Mouse (Mus musculus): ENCODE measurements around the gene Arhgap23. TPM values are rescaled to one million over a fixed set of nuclear protein-coding genes. Genes with fewer than 3 reads are reported as not detected.
A peak's percentile ranks its signal among the peaks of the same experiment; 100 is the strongest.

Arhgap23 gene
- total RNA-seq, 2 experiments from 2014 or later: 66.5 to 75.0 TPM

DNA sequence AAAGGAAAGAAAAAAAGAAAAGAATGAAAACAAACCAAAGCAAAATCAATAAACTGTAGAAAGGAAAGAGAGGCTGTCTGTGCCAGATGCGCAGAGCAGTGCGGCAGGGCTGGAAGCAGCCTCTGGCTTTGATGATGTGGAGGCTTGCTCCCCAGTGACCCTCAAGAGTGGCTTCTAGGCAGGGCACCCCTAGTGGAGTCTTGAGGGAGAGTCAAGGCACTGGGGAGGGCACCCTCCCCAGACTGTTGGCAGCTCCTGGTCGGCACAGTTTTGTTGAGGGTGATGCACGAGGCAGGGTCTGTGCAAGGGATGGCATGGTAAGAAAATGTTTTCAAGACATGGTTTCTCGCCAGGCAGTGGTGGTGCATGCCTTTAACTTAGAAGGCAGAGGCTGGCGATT, 47.2 kb downstream of the Arhgap23 start:
- no peak for DNase-seq (ENCODE audit: low spot score in 2 of 2)

DNA sequence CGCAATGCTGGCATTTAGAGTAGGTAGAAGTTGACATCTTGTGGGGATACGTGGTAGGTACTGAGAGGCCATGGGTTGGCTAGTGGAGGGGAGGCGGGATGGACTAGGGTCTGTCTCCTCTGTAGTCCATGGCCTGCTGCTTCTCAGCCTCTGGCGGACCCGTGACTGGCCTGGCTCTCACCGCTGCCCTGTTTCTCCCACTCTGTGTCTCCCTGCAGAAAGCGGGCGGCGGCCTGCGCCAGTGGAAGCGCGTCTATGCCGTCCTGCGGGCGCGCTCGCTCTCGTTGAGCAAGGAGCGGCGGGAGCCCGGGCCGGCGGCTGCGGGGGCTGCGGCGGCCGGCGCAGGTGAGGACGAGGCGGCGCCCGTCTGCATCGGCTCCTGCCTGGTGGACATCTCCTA, 47.8 kb downstream of the Arhgap23 start:
- DNase-seq (ENCODE audit: low spot score in 2 of 2): no peak

DNA sequence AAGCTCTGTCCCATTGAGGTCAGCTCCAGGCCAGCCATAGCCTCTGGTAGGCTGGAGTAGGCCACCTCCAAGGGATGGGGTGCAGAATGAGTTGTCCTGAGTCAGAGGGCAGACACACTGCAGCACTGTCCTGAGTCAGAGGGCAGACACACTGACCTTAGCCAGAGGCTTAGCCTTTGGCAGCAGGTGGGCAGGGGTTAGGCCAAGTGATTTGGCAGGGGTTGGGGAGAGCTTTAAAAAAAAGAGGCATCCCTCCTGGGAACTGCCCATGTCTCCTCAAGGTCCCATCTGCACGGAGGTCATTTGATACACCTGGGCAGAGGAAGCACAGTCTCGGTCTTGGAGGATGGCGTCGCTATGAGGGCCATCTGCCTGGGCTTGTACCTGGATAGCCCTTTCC, 48.7 kb downstream of the Arhgap23 start:
- no peak for DNase-seq (ENCODE audit: low spot score in 2 of 2)

DNA sequence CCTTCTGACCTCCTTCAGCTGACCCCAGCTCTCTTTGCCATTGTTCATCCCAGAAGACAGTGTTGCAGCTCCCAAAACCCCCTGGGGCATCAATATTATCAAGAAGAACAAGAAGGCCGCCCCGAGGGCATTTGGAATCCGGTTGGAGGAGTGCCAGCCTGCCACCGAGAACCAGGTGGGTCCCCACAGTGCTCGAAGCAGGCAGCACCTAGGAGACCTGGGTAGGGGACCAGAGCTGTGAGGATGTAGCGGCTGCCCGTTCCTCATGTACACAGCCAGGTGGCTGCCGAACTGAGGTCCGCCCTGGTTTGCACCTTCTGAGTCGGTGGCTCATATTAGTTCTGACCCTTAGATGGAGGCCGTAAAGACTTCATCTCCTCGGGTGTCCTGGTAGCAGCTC, 50.6 kb downstream of the Arhgap23 start:
- DNase-seq (ENCODE audit: low spot score in 2 of 2): no peak

DNA sequence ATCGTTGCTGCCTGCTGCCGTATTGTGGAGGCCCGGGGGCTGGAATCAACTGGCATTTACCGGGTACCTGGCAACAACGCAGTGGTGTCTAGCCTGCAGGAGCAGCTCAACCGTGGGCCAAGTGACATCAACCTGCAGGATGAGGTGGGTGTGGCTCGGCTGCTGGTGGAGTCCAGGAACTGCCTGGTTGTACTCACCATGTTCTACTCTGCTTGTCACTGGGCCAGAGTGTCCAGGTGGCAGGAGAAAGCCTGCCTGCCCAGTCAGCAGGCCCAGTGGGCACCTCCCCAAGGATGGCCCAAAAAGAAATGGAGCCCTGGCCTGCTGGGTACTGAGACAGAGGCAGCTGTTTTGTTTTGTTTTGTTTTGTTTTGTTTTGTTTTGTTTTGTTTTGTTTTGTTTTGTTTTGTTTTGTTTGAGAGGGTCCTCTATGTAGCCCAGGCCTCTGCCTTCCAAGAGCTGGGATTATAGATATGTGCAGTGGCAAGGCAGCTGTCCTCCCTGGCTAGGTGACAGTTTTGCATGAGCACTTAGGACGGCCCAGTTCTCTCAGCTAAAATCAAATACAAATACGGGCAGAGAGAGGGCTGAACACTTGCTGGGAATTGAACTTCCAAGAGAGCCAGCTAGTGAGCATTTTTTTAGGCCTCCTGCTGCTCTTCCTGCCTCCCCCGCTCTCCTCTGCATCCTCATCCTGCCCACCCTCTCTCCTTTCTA, 51.3 kb downstream of the Arhgap23 start:
- DNase-seq (ENCODE audit: low spot score in 2 of 2): no peak

DNA sequence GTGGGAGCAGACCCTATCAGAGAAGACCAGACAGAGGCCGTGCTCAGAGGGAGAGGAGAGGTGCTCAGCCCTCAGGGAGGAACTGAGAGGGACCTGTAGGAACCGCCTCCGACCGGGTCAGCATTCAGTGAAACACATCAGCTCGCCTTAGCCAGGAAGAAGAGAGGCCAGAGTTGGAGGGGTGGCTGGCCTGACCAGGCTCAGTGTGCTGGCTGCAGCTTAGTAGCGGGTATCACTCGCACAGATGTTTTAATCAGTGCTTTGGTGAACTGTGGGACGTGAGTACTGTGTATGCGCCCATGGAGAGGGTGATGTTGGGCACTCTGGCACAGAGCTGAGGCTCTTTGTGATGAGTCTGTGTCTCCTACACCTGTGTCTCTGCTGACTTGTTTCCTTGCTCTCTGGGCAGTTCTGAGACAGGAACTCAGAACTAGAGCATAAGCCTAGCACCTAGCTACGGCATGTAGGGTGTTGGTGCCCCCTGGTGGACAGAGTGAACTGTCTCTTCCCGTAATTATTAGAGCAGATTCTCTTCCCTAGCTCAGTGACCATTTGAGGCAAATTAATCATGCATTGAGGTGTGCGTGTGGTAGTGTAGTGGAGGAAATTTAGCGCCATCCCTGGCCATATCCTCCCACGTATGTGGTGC, 53.4 kb downstream of the Arhgap23 start:
- DNase-seq (ENCODE audit: low spot score in 2 of 2): peak; percentile 84 to 87

DNA sequence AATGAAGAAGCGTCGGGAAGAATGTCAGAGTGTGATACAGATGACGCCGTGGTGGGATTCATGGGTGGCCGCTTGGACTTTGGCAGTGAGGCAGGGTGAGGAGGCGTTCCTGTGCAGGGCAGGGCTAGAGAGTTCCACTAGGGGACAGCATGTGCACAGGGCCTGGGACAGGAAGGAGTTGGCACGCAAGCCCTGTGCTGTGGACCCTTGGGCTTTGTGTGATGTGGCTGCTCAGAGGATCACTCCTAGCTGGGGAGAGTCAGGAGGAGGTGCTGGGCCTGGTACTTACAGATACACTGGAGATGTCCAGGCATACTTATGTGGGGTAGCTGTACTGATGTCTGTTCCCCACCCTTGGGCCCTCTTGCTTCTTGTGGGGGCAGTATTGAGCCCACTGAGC, 54.5 kb downstream of the Arhgap23 start:
- DNase-seq (ENCODE audit: low spot score in 2 of 2): no peak

DNA sequence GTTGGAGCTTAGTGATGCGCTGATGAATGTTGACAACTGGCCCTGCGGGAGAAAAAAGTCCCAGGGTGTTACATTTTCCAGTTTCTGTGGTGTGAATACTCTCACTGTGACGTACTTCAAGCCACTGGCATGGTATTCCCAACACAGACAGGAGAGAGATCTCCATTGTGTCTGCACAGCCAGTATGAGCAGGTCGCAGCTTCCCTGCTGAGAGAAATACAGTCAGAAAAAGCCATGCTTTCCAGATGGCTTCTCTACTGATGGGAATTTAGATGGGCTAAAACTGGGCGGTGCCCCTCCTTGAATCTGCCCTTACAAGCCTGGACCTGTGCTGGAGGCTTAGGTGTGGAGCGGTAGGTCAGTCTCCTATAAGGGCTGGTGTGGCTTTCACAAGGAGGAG, 55.9 kb downstream of the Arhgap23 start:
- DNase-seq (ENCODE audit: low spot score in 2 of 2): no peak

DNA sequence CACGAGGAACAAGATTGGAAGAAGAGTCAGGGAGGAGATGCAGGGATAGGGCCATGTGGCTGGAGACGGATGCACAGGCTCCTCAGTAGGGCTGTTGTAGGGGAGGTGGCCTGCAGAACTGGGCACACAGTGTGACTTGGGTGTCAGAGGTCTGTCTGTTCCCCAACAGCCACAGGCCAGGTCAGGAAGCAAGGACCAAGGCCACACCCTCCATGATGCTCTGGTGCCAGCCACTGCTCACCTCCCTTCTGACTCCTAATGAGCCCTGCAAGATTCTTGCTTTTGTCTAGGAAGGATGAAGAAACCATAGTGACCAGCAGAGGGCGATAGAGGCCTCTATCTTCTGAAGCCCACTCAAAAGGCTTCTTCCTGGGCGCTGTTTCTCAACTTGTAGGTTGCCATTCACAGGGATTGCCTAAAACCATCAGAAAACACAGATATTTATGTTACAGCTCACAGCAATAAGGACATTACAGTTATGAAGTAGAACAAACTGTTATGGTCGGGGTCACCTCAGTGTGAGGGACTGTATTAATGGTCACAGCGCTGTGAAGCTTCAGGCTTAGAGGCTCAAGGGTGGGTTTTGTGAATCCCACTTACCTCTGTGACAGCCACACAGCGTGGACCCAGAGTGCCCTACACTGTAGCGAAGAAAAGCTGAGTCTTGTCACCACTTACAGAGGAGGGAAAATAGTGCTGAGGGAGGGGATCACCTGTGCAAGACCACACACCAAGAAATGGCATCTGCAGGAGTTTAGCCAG, 61.2 kb downstream of the Arhgap23 start:
- peak; percentile 59 to 78 for DNase-seq (ENCODE audit: low spot score in 2 of 2)

DNA sequence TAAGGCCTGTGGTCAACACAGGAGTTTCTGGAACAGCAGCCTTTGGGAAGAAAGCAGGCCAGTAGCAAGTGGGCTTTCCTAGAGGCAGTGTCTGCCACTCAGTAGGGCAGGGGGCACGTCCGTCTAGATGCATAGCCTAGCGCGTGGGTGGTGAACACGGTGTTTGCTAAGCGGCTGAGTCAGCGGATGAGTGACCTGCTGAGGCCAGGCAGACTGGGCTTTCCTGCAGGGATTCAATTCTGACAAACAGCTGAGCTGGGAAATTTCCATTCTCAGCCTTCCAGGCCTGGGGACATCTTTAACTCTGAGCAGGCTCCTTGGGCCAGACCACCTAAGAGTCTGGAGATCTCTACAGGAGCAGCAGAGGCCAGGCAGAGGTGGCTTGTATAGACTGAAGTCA, 62.1 kb downstream of the Arhgap23 start:
- no peak for DNase-seq (ENCODE audit: low spot score in 2 of 2)

DNA sequence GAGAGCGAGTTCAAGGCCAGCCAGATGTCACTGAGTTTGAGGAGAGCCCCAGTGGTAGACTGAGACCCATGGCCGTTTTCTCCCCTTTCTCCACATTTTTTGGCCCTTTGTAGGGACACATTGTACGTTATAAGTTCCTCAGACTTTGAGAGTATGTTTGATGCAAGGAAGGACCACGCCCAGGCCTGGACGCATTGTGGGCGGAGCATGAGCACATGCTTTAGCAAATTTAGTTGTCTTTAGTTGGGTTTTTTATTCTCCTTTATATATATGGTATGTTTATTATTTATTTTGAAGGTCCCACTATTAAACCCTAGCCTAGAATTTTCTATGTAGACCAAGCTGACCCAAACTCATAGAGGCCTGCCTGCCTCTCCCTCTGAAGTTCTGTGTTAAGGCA, 63.0 kb downstream of the Arhgap23 start:
- no peak for DNase-seq (ENCODE audit: low spot score in 2 of 2)

DNA sequence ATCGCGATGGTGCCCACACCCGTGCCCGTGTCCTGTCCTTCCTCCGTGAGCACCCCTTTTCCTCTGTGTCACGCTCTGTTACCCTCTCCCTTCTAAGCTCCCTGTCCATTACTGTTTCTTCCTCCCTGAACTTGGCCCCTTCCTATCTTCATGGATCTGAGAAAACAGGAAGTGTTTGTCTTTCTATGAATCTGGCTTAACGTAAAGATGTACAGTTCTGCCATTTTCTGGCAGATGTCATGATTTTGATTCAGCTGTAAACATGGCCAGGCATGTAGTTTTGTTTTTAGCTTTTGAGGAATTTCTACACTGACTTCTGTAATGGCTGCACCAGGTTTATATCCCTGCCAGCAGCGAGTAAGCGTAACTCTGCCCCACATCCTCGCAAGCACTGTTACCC, 63.8 kb downstream of the Arhgap23 start:
- no peak for DNase-seq (ENCODE audit: low spot score in 2 of 2)

DNA sequence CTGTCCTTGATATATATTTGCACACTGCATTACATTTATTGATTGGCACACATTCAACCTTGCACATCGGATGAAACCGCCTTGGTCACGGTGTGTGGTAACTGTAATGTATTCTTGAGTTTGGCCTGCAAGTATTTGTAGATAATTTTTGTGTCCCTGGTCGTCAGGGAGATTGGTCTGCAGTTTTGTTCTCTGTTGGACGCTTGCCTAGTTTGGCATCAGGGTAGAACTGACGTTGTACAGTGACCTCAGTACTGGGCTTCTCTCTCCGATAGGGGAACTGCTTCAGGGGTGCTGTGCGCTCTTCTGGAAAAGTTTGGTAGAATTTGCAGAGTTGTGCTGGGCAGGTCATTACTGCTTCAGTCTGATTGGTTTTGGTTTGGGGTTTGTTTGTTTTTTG, 64.5 kb downstream of the Arhgap23 start:
- no peak for DNase-seq (ENCODE audit: low spot score in 2 of 2)

DNA sequence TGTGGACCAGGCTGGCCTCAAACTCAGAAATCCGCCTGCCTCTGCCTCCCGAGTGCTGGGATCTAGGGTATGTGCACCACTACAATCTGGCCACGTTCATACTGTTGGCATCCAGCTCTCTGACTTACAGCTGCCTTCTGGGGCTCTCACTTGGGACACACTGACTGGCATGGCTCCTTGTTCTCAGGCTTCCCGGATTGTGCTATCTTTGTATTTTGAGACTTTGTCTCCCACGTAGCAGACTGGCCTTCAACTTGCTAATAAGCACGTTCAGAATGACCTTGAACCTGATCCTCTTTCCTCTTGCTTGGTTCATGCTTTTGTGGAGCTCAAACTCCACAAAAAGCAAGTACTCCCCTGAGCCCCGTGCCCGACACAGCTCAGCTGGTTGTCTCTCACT, 70.3 kb downstream of the Arhgap23 start:
- no peak for DNase-seq (ENCODE audit: low spot score in 2 of 2)

DNA sequence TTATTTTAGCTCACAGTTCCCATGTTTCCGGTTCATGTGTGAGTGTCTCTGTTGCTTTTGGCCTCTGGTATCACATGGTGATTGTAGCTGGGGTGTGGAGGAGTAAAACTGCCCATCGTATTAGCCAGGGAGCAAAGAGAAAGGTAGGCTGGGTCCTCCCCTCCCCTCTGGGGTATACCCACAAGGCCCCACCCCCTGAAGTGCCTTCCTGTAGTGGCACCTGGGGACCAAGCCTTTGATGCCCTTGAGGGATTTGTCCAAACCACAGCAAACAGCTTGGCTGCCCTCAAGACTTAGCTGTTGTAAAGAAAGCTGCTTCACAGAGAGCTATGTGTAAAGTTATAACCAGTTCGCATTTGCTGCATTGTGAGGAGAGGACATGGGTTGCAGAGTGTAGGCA, 72.3 kb downstream of the Arhgap23 start:
- no peak for DNase-seq (ENCODE audit: low spot score in 2 of 2)

DNA sequence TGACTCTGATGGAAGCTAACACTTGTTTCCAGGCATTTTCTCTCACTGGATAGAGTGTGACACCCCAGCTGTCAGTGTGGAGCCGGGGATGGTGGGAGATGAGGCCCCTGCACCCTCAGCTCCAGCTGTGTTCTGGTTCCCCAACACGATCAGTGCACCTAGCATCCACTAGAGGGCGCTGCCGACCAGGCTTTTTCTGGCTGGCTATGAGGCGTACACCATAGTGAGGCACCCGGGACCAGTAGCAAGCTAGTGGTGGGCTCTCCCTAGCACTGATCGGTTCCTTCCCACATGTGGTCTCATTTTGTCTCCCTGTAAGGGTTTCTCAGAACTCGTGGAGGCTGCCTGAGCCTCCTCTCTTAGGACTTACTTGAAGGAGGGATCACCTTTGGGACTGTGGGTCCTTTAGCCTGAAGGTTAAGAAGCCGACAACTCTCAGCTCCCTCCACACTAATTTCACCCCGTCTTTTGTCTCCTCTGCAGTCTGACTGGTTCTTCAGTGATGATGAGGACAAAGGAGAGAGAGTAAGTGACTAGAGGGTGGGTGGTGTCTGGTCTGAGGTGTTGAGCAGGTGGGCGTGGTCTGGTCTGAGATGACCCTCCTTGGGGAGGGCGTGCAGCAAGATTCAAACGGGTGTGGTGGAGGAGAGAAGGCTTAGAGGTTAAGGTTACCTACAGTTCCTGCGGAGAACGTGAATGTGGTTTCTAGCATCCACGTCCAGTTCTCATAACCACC, 74.4 kb downstream of the Arhgap23 start:
- DNase-seq (ENCODE audit: low spot score in 2 of 2): peak; percentile 79

DNA sequence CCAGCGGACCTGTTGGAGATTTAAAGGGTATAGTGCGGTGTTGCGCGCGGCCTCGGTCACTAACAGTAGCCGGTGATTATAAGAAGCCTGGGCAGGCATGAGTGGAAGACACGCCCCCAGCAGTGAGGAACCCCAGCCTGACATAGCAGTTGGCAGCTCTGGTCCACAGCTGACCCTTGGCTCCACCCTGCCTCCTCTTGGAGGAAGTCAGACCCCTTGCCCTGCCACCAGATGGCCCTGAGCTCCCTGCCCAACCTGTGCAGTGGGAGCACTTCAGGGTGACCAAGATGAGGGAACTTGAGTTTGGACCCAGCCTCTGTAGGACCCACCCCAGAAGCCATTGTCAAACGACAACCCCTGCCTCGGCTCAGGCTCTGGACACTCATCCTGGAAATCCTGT, 76.3 kb downstream of the Arhgap23 start:
- no peak for DNase-seq (ENCODE audit: low spot score in 2 of 2)

DNA sequence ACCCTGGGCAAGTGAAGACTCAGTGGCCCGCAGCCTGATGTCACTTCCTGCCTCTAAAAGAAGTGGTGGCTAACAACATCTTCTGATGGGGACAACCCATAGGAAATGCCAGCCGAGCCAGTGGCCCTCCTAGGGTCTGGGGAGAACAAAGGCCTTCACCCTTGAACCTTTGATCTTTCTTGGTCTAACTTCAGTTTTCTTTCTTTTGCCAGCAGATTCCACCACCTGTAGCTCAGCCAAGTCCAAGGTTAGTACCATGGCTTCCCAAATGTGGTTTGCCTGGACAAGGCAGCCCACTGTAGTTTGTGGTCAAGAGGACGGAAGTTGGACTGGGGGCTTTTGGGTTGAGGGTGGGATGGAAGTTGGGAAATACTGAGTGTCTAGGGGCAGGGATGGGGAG, 77.5 kb downstream of the Arhgap23 start:
- DNase-seq (ENCODE audit: low spot score in 2 of 2): no peak

DNA sequence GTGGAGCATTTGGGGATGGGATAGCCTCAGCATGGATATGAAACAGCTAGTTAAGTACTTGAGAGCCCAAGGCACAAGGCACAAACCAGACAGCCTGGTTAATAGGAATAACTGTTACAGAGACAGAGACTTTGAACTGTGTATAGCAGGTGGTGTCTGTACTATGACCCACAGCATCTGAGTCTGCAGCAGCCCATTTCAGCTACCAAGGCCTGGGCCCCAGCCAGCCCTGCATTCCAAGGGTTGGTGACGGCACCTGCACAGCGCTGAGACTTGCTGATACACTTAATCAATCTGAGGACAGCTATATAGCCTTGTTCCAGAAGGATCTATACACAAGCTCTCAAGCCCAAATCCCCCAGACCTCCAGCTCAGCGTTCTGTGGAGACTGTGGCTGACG, 82.2 kb downstream of the Arhgap23 start:
- DNase-seq (ENCODE audit: low spot score in 2 of 2): no peak

DNA sequence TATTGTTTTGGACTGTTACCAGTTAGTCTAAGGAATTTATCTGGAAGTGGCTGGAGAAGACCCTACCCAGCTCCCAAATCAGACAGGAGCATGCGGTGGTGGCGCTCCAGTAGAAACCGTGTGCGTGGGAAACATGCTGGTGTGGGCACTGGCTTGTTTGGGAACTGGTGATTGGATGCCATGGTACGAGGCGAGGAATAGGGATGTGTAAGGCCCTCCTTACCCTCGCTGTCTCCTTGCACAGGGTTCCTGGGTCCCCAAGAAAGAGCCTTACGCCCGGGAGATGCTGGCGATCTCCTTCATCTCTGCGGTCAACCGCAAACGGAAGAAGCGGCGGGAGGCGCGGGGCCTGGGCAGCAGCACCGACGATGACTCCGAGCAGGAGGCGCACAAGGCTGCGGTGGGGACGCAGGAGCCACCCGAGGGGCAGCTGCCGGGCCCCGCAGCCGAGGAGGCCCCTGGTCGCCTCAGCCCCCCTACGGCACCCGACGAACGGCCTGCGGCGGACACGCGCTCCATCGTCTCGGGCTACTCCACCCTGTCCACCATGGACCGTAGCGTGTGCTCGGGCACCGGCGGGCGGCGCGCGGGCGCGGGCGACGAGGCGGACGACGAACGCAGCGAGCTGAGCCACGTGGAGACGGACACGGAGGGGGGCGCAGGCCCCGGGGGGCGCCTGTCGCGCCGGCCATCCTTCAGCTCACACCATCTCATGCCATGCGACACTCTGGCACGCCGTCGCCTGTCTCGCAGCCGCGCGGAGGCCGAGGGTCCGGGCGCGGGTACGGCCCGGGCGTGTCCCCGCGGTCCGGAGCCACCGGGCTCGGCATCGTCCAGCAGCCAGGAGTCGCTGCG, 84.8 kb downstream of the Arhgap23 start, which contains the start of gene 4933428G20Rik:
TSS of gene 4933428G20Rik (minus strand) at position 476 of the 855 bp plus-strand sequence.
- DNase-seq (ENCODE audit: low spot score in 2 of 2): peak in 1 of 2 experiments; percentile 47

Data from left cerebral cortex, adult 18-20 months (tissue).